Mouse (Mus musculus) stomach, embryonic 14.5 days (tissue): ENCODE measurements around the gene Tbc1d14. TPM values are rescaled to one million over a fixed set of nuclear protein-coding genes. Genes with fewer than 3 reads are reported as not detected.

Source experiments
- ATAC-seq: fragments of 200-750 bp; cut with Nextera tagmentation; 2 replicates; pipeline ENCODE4 v1.8.0; 2017; ENCODE audit warnings: low read depth, moderate TSS enrichment; ENCODE audit not compliant: insufficient number of reproducible peaks, insufficient read depth, low FRiP score
- H3K27ac ChIP-seq: fragments of 300-500 bp; sonication (generic); 2 replicates; pipeline ENCODE4 v1.5.1; 2014; ENCODE audit warnings: mild to moderate bottlenecking, low read length, moderate library complexity, mixed read lengths
- H3K27me3 ChIP-seq: fragments of 300-500 bp; sonication (generic); 2 replicates; pipeline ENCODE4 v1.6.1; 2014; ENCODE audit warnings: low read length, control low read depth, mixed read lengths; ENCODE audit not compliant: control insufficient read depth, insufficient read depth
- H3K36me3 ChIP-seq: fragments of 300-500 bp; sonication (generic); 2 replicates; pipeline ENCODE4 v1.6.1; 2014; ENCODE audit warnings: mild to moderate bottlenecking, control low read depth, low read length, moderate library complexity, mixed read lengths; ENCODE audit not compliant: control insufficient read depth, insufficient read depth
- H3K4me1 ChIP-seq: fragments of 300-500 bp; sonication (generic); 2 replicates; pipeline ENCODE4 v1.6.1; 2014; ENCODE audit warnings: low read length, control low read depth, mixed read lengths; ENCODE audit not compliant: control insufficient read depth, insufficient read depth
- H3K4me2 ChIP-seq: fragments of 300-500 bp; sonication (generic); replicated peaks from 2 replicates; pipeline ENCODE4 v1.6.1; 2014; ENCODE audit warnings: low read depth, low read length, control low read depth
- H3K4me3 ChIP-seq: fragments of 300-500 bp; sonication (generic); 2 replicates; pipeline ENCODE4 v1.5.1; 2014; ENCODE audit warnings: low read depth, low read length, control low read depth
- H3K9ac ChIP-seq: fragments of 300-500 bp; sonication (generic); replicated peaks from 2 replicates; pipeline ENCODE4 v1.6.1; 2014; ENCODE audit warnings: low read depth, mild to moderate bottlenecking, control low read depth, low read length, moderate library complexity, mixed read lengths
- H3K9me3 ChIP-seq: fragments of 300-500 bp; sonication (generic); 2 replicates; pipeline ENCODE4 v1.6.1; 2016; ENCODE audit warnings: low read depth, low read length, control low read depth; ENCODE audit not compliant: control insufficient read depth
- WGBS: fragments of 180-500 bp; shearing (Covaris S2); extraction: QIAGEN DNeasy Blood & Tissue Kit; methylation state at CpG from one replicate; pipeline ENCODE4 v1.1.7; 2014; 5-methylcytosine and 5-hydroxymethylcytosine counted together
- polyA plus RNA-seq: library from polyadenylated mRNA; unstranded; fragments of >200 nt; fragmentation: Nextera tagmentation; extraction: Ambion mirVana; gene quantifications from 2 replicates; pipeline ENCODE4 v1.2.1, GENCODE M21; 2014

Gene Tbc1d14
- polyA plus RNA-seq, 1 experiment from 2014 or later: 41.8 TPM

GRCm38 (mm10) chr5:36557584-36558308, 35.3 kb downstream of the Tbc1d14 start:
- Histone ChIP-seq H3K4me3 (no peak overlapping the region), H3K36me3 (no peaks in the 10 kb centered on the region), H3K27me3 (no peaks in the 10 kb centered on the region), H3K4me1 (peaks cover 17% of the 10 kb centered on the region), H3K27ac (peak overlapping the region; percentile 33; the same call in 1 of the 2 replicates), H3K9ac (no peak overlapping the region), H3K9me3 (no peaks in the 10 kb centered on the region), H3K4me2 (no peak overlapping the region)
- peak; percentile 53; the same call in 1 of the 2 replicates for ATAC-seq
- WGBS: 44% methylated on average over 7 of the region's 7 CpGs

- no peak overlapping the region for H3K27ac ChIP-seq
- no peaks in the 10 kb centered on the region for H3K27me3 ChIP-seq
- no peak overlapping the region for H3K4me3 ChIP-seq
- H3K9ac ChIP-seq: no peak overlapping the region
- no peaks in the 10 kb centered on the region for H3K36me3 ChIP-seq
- no peak overlapping the region for H3K4me2 ChIP-seq
- peaks cover 17% of the 10 kb centered on the region for H3K4me1 ChIP-seq
- WGBS: 86% methylated on average over 3 of the region's 3 CpGs
- no peaks in the 10 kb centered on the region for H3K9me3 ChIP-seq
- no peak for ATAC-seq
These were observed 36.2 kb downstream of the Tbc1d14 start for GRCm38 (mm10) chr5:36556906-36557305.

- WGBS: 78% methylated on average over 4 of the region's 4 CpGs
- H3K27ac ChIP-seq: no peak overlapping the region
These were observed 36.8 kb downstream of the Tbc1d14 start for GRCm38 (mm10) chr5:36556289-36556688.

GRCm38 (mm10) chr5:36554496-36554895, 38.6 kb downstream of the Tbc1d14 start:
- Histone ChIP-seq H3K36me3 (no peaks in the 10 kb centered on the region), H3K4me2 (no peak overlapping the region), H3K9me3 (no peaks in the 10 kb centered on the region), H3K27me3 (no peaks in the 10 kb centered on the region), H3K4me3 (no peak overlapping the region), H3K4me1 (peaks cover 11% of the 10 kb centered on the region), H3K27ac (no peak overlapping the region; the same call in 1 of the 2 replicates), H3K9ac (no peak overlapping the region)
- ATAC-seq: no peak
- 46% methylated on average over 5 of the region's 5 CpGs for WGBS

More at GRCm38 (mm10) chr5:36556289-36556688, 36.8 kb downstream of the Tbc1d14 start:
- no peaks in the 10 kb centered on the region for H3K9me3 ChIP-seq
- no peak overlapping the region for H3K9ac ChIP-seq
- no peak overlapping the region for H3K4me2 ChIP-seq
- no peaks in the 10 kb centered on the region for H3K36me3 ChIP-seq
- ATAC-seq: no peak
- H3K4me3 ChIP-seq: no peak overlapping the region
- H3K4me1 ChIP-seq: peaks cover 17% of the 10 kb centered on the region
- H3K27me3 ChIP-seq: no peaks in the 10 kb centered on the region

GRCm38 (mm10) chr5:36553886-36554285, 39.2 kb downstream of the Tbc1d14 start:
- ATAC-seq: no peak
- 67% methylated on average over 4 of the region's 4 CpGs for WGBS
- Histone ChIP-seq H3K27me3 (no peaks in the 10 kb centered on the region), H3K4me1 (peaks cover 11% of the 10 kb centered on the region), H3K36me3 (no peaks in the 10 kb centered on the region), H3K4me2 (no peak overlapping the region), H3K9me3 (no peaks in the 10 kb centered on the region), H3K27ac (no peak overlapping the region; the same call in 1 of the 2 replicates), H3K4me3 (no peak overlapping the region), H3K9ac (no peak overlapping the region)

GRCm38 (mm10) chr5:36553056-36553606, 39.9 kb downstream of the Tbc1d14 start:
- no peaks in the 10 kb centered on the region for H3K9me3 ChIP-seq
- no peak overlapping the region for H3K9ac ChIP-seq
- H3K4me1 ChIP-seq: peaks cover 11% of the 10 kb centered on the region
- H3K27ac ChIP-seq: no peak overlapping the region
- no peak overlapping the region for H3K4me3 ChIP-seq
- no peaks in the 10 kb centered on the region for H3K27me3 ChIP-seq
- 66% methylated on average over 2 of the region's 2 CpGs for WGBS
- H3K4me2 ChIP-seq: no peak overlapping the region
- ATAC-seq: no peak
- no peaks in the 10 kb centered on the region for H3K36me3 ChIP-seq

- peaks cover 11% of the 10 kb centered on the region for H3K4me1 ChIP-seq
- H3K36me3 ChIP-seq: no peaks in the 10 kb centered on the region
- H3K9ac ChIP-seq: no peak overlapping the region
- H3K4me3 ChIP-seq: no peak overlapping the region
- H3K27me3 ChIP-seq: no peaks in the 10 kb centered on the region
- no peak overlapping the region for H3K4me2 ChIP-seq
- no peak for ATAC-seq
- no peaks in the 10 kb centered on the region for H3K9me3 ChIP-seq
- no peak overlapping the region for H3K27ac ChIP-seq
- 77% methylated on average over 4 of the region's 4 CpGs for WGBS
These were observed 40.7 kb downstream of the Tbc1d14 start for GRCm38 (mm10) chr5:36552391-36552790.

GRCm38 (mm10) chr5:36549243-36549642, 43.8 kb downstream of the Tbc1d14 start:
- Histone ChIP-seq H3K9ac (no peak overlapping the region), H3K4me1 (peaks cover 5% of the 10 kb centered on the region), H3K9me3 (no peaks in the 10 kb centered on the region), H3K4me3 (no peak overlapping the region), H3K4me2 (no peak overlapping the region), H3K27ac (no peak overlapping the region), H3K27me3 (no peaks in the 10 kb centered on the region), H3K36me3 (no peaks in the 10 kb centered on the region)
- WGBS: 51% methylated on average over 6 of the region's 6 CpGs
- ATAC-seq: no peak
